Mouse (Mus musculus) cerebellum, postnatal 36 days (tissue): Measurements from ENCODE around the gene Erg.
A peak's percentile ranks its signal among the peaks of the same experiment; 100 is the strongest.

Experiments used
- DNase-seq, 2 experiments: peaks; one replicate each; pipeline ENCODE4 v3.0.0; 2021 to 2022; ENCODE audit warnings: mixed read lengths in 2 of 2

Erg gene

DNA sequence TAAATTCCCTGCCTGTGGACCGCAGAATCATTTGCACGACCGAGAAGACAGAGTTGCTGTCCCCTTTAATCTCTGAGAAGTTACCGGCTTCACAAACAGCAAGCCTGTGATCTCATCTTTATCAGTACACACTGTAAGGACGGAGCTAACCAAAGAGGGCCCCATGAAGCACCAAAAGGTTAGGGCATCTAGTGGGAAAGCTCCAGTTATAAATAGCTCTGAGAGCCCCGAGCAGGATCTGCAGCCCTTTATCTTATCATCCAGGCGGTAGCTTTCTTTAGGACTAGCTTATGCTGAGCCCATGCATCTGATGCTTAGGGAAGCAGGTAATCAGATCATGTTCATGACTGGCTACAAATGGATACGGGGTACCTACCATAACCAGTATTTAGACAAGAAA is 146.6 kb downstream of the Erg start:
- no peak for DNase-seq

DNA sequence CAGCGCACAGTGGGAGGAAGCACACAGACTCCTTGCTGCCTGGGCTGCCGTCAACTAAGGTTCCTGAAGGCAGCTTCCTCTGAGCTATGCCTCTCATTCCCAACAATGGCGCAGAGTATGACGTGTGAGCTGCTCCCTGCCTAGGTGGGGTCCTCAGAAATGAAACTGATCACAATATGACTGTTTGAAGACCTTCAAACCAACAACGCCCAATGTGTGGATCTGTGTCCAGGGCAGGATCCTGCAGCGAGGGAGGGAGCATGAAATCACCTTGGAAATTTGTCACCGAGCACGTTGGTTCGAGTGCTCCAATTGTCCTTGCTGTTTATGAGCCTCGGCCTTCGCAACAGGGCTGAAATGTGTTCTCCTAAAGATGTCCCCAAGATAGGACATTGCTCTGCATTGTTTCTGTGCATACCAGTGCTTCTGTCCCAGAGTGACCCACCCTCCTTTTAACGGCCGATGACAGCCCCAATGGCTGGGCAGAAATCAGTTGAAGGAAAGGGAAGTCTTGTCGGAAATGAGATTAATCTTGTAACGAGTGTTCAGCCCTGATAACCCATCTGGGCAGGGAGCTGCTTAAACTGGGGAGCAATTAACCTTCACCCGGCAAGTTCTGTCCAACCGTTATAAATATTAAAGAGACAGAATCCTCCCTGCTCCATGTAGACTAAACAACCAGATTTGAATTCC is 147.4 kb downstream of the Erg start:
- no peak for DNase-seq

- DNase-seq: no peak
Measured at GRCm38 (mm10) chr16:95436611-95437010, 149.8 kb downstream of the Erg start.

GRCm38 (mm10) chr16:95436051-95436450 is 150.3 kb downstream of the Erg start:
- DNase-seq: no peak

GRCm38 (mm10) chr16:95434434-95434833 is 152.0 kb downstream of the Erg start:
- DNase-seq: no peak

- no peak for DNase-seq
Measured at GRCm38 (mm10) chr16:95432540-95432971, 153.8 kb downstream of the Erg start.

- no peak for DNase-seq
Measured at GRCm38 (mm10) chr16:95429851-95430250, 156.5 kb downstream of the Erg start.

DNA sequence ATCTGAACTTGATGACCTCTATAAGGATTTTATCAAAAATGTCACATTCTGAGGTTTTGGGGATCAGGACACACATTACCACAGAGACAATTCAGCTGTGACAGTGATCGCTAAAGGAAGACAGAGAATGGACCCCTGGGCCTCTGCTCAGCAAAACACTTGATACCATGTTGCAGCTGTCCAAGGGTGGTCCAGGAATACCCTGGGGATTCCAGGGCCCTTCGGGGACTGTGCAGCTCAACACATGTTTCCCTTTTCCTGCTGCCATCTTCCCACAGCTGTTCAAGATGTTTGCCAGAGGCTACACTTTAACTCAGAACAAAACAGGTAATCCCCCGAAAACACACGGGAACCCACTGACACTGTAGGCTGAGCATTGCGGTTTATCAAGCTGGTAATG is 158.2 kb downstream of the Erg start:
- DNase-seq: no peak

GRCm38 (mm10) chr16:95427512-95427911 is 158.9 kb downstream of the Erg start:
- DNase-seq: no peak

DNA sequence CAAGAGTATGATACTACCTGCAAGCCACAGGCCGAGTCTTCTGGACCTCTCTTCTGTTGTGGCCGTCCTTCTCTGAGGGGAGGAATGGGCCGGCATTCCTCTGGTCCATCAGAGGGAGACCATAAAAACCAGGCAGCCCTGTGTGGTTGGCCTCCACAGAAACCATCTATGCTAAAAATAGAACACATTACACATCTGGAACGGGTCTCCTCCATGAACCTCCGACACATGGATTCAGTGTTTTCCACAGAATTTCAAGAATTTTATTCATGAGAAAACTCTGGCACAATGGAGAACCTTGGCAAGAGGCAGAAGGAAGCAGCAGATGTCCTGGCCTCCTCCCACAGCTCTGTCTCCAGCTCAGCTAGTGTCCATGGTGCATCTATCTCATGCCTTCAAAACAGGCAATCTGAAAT is 163.7 kb downstream of the Erg start:
- peak; percentile 54 to 64 for DNase-seq

- DNase-seq: no peak
Measured at GRCm38 (mm10) chr16:95421235-95421886, 165.0 kb downstream of the Erg start.

DNA sequence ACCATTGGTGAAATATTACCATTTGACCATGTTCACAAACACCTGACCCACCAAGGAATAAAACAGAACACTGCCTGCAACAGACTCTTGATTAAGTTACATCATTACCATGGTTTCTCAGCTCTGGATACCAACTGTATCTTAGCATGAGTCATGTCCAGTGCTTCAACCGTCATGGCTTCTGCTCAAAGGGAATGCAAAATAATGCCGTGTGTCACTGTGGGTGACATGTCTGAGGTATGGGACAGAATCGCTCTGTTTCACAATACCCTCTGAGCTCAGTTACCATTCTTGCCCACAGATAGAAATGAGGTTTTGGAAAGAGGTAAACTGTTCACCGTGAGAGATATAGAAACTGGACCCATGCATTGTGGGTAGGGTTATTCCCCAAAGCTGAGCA is 170.5 kb downstream of the Erg start:
- DNase-seq: no peak

GRCm38 (mm10) chr16:95415372-95415771 is 171.0 kb downstream of the Erg start:
- no peak for DNase-seq

DNA sequence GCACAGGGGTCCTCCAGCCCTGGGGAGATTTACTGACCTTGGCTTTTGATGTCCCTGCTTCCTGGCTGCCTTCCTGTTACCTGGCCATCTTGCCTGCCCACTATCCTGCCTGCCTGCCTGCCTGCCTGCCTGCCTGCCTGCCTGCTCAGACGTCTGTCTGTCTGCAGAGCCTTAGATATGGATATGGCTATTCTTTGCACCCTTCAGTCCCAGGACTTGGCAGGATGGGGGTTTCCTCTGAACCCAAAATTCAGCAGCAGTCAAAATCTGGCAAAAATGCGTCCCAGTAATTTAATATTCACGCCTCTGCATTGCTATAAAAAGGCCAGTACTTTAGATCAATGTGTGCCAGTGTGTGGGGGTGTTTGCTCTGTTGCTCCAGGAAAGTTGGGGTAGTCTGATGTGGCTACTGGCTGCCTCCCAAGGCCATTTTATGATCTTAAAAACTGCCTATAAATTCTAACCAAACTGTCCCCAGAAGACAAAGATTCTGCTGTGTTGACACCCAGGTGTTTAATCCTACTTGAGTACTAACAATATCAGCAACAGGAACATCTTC is 172.9 kb downstream of the Erg start:
- no peak for DNase-seq

GRCm38 (mm10) chr16:95408096-95408495 is 178.3 kb downstream of the Erg start:
- no peak for DNase-seq

GRCm38 (mm10) chr16:95405496-95405895 is 180.9 kb downstream of the Erg start:
- DNase-seq: no peak

DNA sequence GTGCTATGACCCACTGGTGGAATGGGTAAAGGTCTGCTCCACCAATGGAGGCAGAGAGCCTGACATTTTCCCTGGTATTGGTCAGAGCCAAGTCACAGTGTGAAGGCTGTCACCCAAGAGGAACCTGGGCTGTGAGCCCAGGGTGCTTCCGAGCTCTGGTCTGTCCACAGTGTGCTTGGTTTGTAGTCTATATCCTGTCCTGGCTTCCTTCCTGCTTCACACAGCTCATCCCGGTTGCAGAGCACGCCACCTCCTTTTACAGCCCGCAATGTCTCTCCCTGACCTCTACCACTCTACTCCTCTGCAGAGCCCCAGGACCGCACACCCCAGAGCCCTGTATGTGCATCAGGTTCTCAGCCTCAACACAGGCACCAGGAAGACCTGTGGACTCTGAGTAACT is 182.9 kb downstream of the Erg start:
- peak; percentile 22 to 25 for DNase-seq

GRCm38 (mm10) chr16:95401869-95402268 is 184.5 kb downstream of the Erg start:
- DNase-seq: peak; percentile 28 to 35

DNA sequence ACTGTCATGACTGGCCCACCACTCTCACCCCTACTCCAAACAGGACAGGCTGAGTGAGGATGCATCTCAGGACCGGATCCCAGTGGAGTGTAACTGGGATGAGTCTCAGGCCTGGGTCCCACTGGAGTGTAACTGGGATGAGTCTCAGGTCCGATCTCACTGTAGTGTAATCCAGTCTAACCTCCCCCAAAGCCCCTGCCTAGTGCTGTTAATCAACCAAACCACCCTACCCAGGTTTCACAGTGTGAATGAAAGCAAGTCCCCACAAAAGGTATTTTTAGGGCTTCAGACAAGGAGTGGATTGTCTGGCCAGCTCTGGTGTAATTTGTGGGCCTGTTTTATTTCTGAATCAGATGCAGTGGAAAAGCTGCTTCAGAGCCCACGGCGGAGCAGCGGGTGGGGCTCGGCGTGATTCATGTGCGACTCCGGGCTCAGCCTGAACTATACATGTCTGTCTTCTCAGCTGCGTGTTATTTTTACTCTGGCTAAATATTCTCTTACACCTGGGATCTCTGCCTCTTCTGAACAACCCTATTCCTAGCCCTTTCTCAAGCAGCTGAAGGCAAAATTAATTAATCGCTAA is 187.5 kb downstream of the Erg start:
- DNase-seq: no peak

DNA sequence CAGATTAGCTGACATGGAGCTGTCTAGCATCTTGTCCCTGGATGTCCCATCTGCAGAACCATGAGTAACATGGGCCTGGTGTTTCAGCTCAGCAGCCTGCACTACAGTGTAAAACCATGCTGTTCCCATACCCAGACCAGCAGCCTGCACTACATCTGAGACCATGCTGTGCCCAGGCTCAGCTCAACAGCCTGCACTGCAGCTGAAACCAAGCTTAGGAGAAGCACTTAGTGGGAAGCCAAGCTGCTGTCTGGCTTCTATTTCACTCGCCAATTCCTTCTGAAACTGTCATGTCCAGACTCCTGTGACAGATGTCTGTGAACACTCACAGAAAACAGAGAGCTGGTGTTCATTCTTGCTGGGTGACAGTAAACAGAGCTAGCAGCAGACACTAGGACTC is 195.6 kb downstream of the Erg start:
- DNase-seq: no peak

DNA sequence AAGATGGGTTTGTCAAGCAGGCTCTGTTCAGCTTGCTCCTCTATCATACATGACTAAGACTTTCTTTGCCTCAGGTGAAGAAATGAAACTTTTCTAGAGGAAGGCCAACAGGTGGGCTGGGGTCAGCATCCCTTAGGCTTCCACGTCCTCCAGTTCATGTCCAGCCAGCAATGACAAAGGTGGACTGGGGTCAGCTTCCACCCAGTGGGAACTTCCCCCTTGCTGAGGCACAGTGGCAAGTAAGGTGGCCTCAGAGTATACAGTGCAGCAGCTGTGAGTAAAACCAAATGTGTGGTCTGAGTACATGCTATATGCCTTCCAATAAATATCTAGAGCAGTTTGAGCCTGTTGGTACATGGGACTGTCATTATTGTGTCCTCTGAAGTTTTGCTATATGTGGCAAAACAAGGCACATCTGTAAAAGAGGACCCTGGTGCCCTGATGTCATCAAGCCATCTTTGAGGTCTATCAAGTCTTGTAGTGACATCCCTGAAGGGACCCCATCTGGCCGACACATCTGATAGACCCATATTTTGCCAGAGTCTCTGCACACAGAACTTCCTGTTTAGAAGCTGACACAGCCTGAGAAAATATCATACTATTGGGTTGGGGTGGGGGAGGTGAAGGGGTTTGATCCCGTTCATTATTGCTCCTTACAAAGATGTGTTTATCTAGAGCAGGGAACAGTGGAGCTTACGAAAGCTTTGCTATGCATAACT is 197.4 kb downstream of the Erg start:
- no peak for DNase-seq

DNA sequence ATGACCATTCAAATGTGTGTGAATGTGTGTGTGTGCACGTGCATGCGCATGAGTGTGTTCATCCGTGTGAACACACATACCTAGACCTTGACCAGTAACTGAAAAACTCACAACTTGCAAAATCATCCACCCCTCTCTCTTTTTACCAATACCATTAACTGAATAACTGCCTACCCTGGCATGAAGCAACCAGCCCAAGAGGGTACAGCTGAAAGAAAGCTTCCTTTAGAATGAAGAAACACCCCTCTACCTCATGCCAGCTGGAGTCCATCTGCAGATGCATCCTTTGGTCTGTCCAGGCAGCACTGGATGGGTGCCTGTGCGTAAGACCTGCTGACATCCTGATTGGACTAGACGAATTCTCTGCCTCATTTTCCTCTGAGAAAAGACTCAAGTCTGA is 198.1 kb downstream of the Erg start:
- DNase-seq: no peak

- no peak for DNase-seq
Measured at GRCm38 (mm10) chr16:95387008-95387407, 199.4 kb downstream of the Erg start.
